Mouse (Mus musculus): ENCODE measurements around the gene 4930435E12Rik. TPM values are rescaled to one million over a fixed set of nuclear protein-coding genes. Genes with fewer than 3 reads are reported as not detected.
A peak's percentile ranks its signal among the peaks of the same experiment; 100 is the strongest.

4930435E12Rik gene
- polyA plus RNA-seq, 1 experiment from 2014 or later = not detected

GRCm38 (mm10) chr16:38789966-38790365 lies 38.6 kb downstream of the 4930435E12Rik start:
- H3K4me2 ChIP-seq = no peak overlapping the region
- H3K36me3 ChIP-seq = no peaks in the 10 kb centered on the region
- 71% methylated on average over 3 of the region's 3 CpGs for WGBS
- no peaks in the 10 kb centered on the region for H3K27me3 ChIP-seq
- H3K9me3 ChIP-seq = no peaks in the 10 kb centered on the region
- no peak overlapping the region for H3K9ac ChIP-seq
- peaks cover 17% of the 10 kb centered on the region for H3K4me1 ChIP-seq
- no peak overlapping the region for H3K27ac ChIP-seq
- no peak for ATAC-seq (ENCODE audit: borderline replicate concordance, extremely low read depth, low FRiP score, low TSS enrichment)
- no peak overlapping the region for H3K4me3 ChIP-seq

GRCm38 (mm10) chr16:38789016-38789415 lies 39.5 kb downstream of the 4930435E12Rik start:
- Histone ChIP-seq H3K27me3 (no peaks in the 10 kb centered on the region), H3K27ac (no peak overlapping the region), H3K4me1 (peaks cover 19% of the 10 kb centered on the region), H3K4me2 (no peak overlapping the region), H3K9me3 (no peaks in the 10 kb centered on the region), H3K36me3 (no peaks in the 10 kb centered on the region), H3K9ac (no peak overlapping the region), H3K4me3 (no peak overlapping the region)
- ATAC-seq (ENCODE audit: borderline replicate concordance, extremely low read depth, low FRiP score, low TSS enrichment) = no peak
- WGBS = 78% methylated on average over 2 of the region's 2 CpGs

- no peak overlapping the region for H3K4me3 ChIP-seq
- H3K4me2 ChIP-seq = no peak overlapping the region
- H3K9ac ChIP-seq = no peak overlapping the region
- no peaks in the 10 kb centered on the region for H3K36me3 ChIP-seq
- H3K27ac ChIP-seq = no peak overlapping the region
- no peaks in the 10 kb centered on the region for H3K9me3 ChIP-seq
- peaks cover 11% of the 10 kb centered on the region; the same call in 1 of the 2 replicates for H3K4me1 ChIP-seq
- no peak for ATAC-seq (ENCODE audit: borderline replicate concordance, extremely low read depth, low FRiP score, low TSS enrichment)
- H3K27me3 ChIP-seq = no peaks in the 10 kb centered on the region
- 73% methylated on average over 7 of the region's 7 CpGs for WGBS
Observed at GRCm38 (mm10) chr16:38785301-38785700, 43.2 kb downstream of the 4930435E12Rik start.

GRCm38 (mm10) chr16:38782524-38783067 lies 46.0 kb downstream of the 4930435E12Rik start:
- Histone ChIP-seq H3K36me3 (no peaks in the 10 kb centered on the region), H3K9me3 (no peaks in the 10 kb centered on the region), H3K4me3 (no peak overlapping the region), H3K9ac (no peak overlapping the region), H3K27ac (no peak overlapping the region), H3K4me1 (peaks cover 11% of the 10 kb centered on the region; the same call in 1 of the 2 replicates), H3K27me3 (no peaks in the 10 kb centered on the region), H3K4me2 (no peak overlapping the region)
- WGBS = 45% methylated on average over 2 of the region's 2 CpGs
- no peak for ATAC-seq (ENCODE audit: borderline replicate concordance, extremely low read depth, low FRiP score, low TSS enrichment)

- H3K27ac ChIP-seq = no peak overlapping the region
- ATAC-seq (ENCODE audit: borderline replicate concordance, extremely low read depth, low FRiP score, low TSS enrichment) = no peak
- 60% methylated on average over 2 of the region's 2 CpGs for WGBS
Observed at GRCm38 (mm10) chr16:38781946-38782345, 46.6 kb downstream of the 4930435E12Rik start.

GRCm38 (mm10) chr16:38780960-38781572 lies 47.5 kb downstream of the 4930435E12Rik start:
- no peaks in the 10 kb centered on the region for H3K27me3 ChIP-seq
- no peak overlapping the region for H3K9ac ChIP-seq
- H3K4me2 ChIP-seq = no peak overlapping the region
- H3K4me3 ChIP-seq = no peak overlapping the region
- WGBS = 93% methylated on average over 7 of the region's 7 CpGs
- no peak for ATAC-seq (ENCODE audit: borderline replicate concordance, extremely low read depth, low FRiP score, low TSS enrichment)
- H3K9me3 ChIP-seq = no peaks in the 10 kb centered on the region
- no peak overlapping the region for H3K27ac ChIP-seq
- H3K36me3 ChIP-seq = no peaks in the 10 kb centered on the region
- H3K4me1 ChIP-seq = peaks cover 14% of the 10 kb centered on the region; the same call in 1 of the 2 replicates

More at GRCm38 (mm10) chr16:38781946-38782345, 46.6 kb downstream of the 4930435E12Rik start:
- Histone ChIP-seq H3K4me3 (no peak overlapping the region), H3K36me3 (no peaks in the 10 kb centered on the region), H3K4me1 (peaks cover 11% of the 10 kb centered on the region; the same call in 1 of the 2 replicates), H3K9ac (no peak overlapping the region), H3K9me3 (no peaks in the 10 kb centered on the region), H3K27me3 (no peaks in the 10 kb centered on the region), H3K4me2 (no peak overlapping the region)

GRCm38 (mm10) chr16:38776342-38776741 lies 52.2 kb downstream of the 4930435E12Rik start:
- H3K4me3 ChIP-seq = no peak overlapping the region
- ATAC-seq (ENCODE audit: borderline replicate concordance, extremely low read depth, low FRiP score, low TSS enrichment) = no peak
- no peaks in the 10 kb centered on the region for H3K36me3 ChIP-seq
- H3K9me3 ChIP-seq = no peaks in the 10 kb centered on the region
- no peak overlapping the region for H3K9ac ChIP-seq
- peaks cover 39% of the 10 kb centered on the region for H3K4me1 ChIP-seq
- H3K27me3 ChIP-seq = no peaks in the 10 kb centered on the region
- no peak overlapping the region for H3K4me2 ChIP-seq
- 55% methylated on average over 6 of the region's 6 CpGs for WGBS
- H3K27ac ChIP-seq = no peak overlapping the region

- H3K36me3 ChIP-seq = no peaks in the 10 kb centered on the region
- no peaks in the 10 kb centered on the region for H3K27me3 ChIP-seq
- H3K4me1 ChIP-seq = peaks cover 39% of the 10 kb centered on the region
- H3K27ac ChIP-seq = peak overlapping the region; percentile 62
- no peaks in the 10 kb centered on the region for H3K9me3 ChIP-seq
- H3K4me2 ChIP-seq = no peak overlapping the region
- 42% methylated on average over 7 of the region's 7 CpGs for WGBS
- ATAC-seq (ENCODE audit: borderline replicate concordance, extremely low read depth, low FRiP score, low TSS enrichment) = peak; percentile 89
- no peak overlapping the region for H3K9ac ChIP-seq
- no peak overlapping the region for H3K4me3 ChIP-seq
Observed at GRCm38 (mm10) chr16:38774964-38775746, 53.4 kb downstream of the 4930435E12Rik start.

GRCm38 (mm10) chr16:38772906-38773496 lies 55.5 kb downstream of the 4930435E12Rik start:
- H3K36me3 ChIP-seq = peaks cover 6% of the 10 kb centered on the region
- H3K27me3 ChIP-seq = no peaks in the 10 kb centered on the region
- H3K27ac ChIP-seq = 0 out of 2 replicates have a peak overlapping the region, but pooled peaks have one; percentile 42
- WGBS = 30% methylated on average over 12 of the region's 12 CpGs
- no peak overlapping the region for H3K9ac ChIP-seq
- ATAC-seq (ENCODE audit: borderline replicate concordance, extremely low read depth, low FRiP score, low TSS enrichment) = no peak
- no peaks in the 10 kb centered on the region for H3K9me3 ChIP-seq
- H3K4me1 ChIP-seq = peaks cover 44% of the 10 kb centered on the region
- no peak overlapping the region for H3K4me3 ChIP-seq
- H3K4me2 ChIP-seq = peak overlapping the region; percentile 8; the same call in 1 of the 2 replicates

GRCm38 (mm10) chr16:38771145-38771544 lies 57.4 kb downstream of the 4930435E12Rik start:
- no peak overlapping the region for H3K9ac ChIP-seq
- no peak overlapping the region for H3K4me2 ChIP-seq
- H3K27ac ChIP-seq = no peak overlapping the region
- H3K36me3 ChIP-seq = peaks cover 14% of the 10 kb centered on the region
- H3K4me1 ChIP-seq = peaks cover 42% of the 10 kb centered on the region
- no peaks in the 10 kb centered on the region for H3K27me3 ChIP-seq
- 90% methylated on average over 6 of the region's 6 CpGs for WGBS
- no peaks in the 10 kb centered on the region for H3K9me3 ChIP-seq
- no peak overlapping the region for H3K4me3 ChIP-seq
- no peak for ATAC-seq (ENCODE audit: borderline replicate concordance, extremely low read depth, low FRiP score, low TSS enrichment)

GRCm38 (mm10) chr16:38769529-38769928 lies 59.0 kb downstream of the 4930435E12Rik start:
- Histone ChIP-seq H3K4me1 (peaks cover 29% of the 10 kb centered on the region), H3K4me3 (no peak overlapping the region), H3K27me3 (no peaks in the 10 kb centered on the region), H3K9ac (no peak overlapping the region), H3K27ac (no peak overlapping the region), H3K9me3 (no peaks in the 10 kb centered on the region), H3K4me2 (no peak overlapping the region), H3K36me3 (peaks cover 14% of the 10 kb centered on the region)
- WGBS = 66% methylated on average over 9 of the region's 9 CpGs
- ATAC-seq (ENCODE audit: borderline replicate concordance, extremely low read depth, low FRiP score, low TSS enrichment) = no peak

Measured in lung, embryonic 15.5 days (tissue).